Mouse (Mus musculus): Measurements from ENCODE around the gene Hes7. TPM values are rescaled to one million over a fixed set of nuclear protein-coding genes. Genes with fewer than 3 reads are reported as not detected.

The Hes7 gene
- polyA plus RNA-seq, 1 experiment from 2014 or later, result 0.33 TPM

DNA sequence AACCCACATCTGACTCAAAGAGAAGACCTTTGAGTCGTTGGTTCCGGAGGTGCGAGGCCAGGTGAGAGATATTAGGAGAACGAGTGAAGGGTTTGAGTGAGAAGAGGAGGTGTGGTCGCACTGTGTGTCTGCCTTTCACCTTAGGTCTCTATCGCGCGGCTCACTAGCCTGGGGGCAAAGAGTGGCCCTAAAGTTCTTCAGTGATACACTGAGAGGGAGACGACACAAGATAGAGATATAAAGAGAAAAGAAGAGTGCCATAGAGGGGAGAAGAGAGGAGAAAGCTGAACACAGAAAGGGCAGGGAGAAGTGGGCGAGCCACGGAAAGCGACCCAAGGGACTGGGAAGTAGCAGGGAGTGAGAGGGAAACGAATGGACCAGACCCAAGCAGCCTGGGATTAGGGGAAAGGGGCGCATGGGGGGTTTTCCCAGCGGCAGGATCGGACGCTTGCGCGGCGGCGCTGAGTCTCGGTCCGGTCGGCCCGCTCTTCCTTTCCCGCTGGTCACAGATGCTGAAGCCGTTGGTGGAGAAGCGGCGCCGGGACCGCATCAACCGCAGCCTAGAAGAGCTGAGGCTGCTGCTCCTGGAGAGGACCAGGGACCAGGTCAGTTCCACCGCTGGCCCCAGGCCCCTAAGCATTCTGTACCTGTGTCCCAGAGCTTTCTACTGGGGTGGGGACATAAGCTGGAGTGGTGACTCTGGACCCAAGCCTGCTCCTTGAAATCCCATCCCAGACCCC lies 967 bp downstream of the Hes7 start:
- Histone ChIP-seq H3K4me3 (ENCODE audit: low read depth, low read length) (peak overlapping the region; percentile 59), H3K27ac (ENCODE audit: low read depth, low read length) (no peak overlapping the region), H3K9ac (ENCODE audit: low read length) (peak overlapping the region; percentile 55), H3K36me3 (ENCODE audit: control insufficient read depth, insufficient read depth, low read length) (no peaks in the 10 kb centered on the region), H3K4me2 (peak overlapping the region; percentile 87), H3K4me1 (ENCODE audit: control insufficient read depth, insufficient read depth, low read length) (peaks cover 36% of the 10 kb centered on the region), H3K9me3 (ENCODE audit: control insufficient read depth, low read length) (no peaks in the 10 kb centered on the region), H3K27me3 (ENCODE audit: control insufficient read depth, insufficient read depth, low read length) (peaks cover 12% of the 10 kb centered on the region)
- ATAC-seq (ENCODE audit: low FRiP score) (no peak), DNase-seq (ENCODE audit: low spot score, missing footprints) (peak; percentile 96)
- under 1% methylated on average over 33 of the region's 33 CpGs for WGBS

DNA sequence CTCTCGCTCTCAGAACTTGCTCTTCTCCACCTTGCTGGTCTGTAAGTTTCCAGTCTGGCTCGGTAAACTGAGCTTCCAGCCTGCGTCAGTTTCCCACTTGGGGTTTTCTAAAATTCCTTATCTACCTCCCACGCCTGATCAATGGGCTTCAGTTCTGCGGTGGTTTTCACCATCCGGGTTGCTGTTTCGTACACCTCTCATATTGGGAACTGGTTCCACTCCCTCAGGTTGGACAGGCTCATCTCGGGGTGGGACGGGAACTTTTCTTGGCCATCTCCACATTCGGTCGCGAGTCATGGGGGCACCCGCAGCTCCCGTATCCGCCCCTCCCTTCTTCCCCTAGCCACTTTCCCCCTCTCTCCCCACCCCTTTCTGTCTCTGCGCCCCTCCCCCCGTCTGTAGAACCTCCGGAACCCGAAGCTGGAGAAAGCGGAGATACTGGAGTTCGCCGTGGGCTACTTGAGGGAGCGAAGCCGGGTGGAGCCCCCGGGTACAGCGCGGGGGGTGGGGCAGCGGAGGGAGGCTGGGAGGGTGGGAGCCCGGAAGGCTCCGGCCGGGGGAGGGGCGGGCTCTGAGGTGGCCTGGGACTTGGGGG lies 1.6 kb downstream of the Hes7 start:
- peak; percentile 96 for DNase-seq (ENCODE audit: low spot score, missing footprints)
- peak overlapping the region; percentile 55 for H3K9ac ChIP-seq (ENCODE audit: low read length)
- H3K9me3 ChIP-seq (ENCODE audit: control insufficient read depth, low read length), result no peaks in the 10 kb centered on the region
- no peak overlapping the region for H3K27ac ChIP-seq (ENCODE audit: low read depth, low read length)
- under 1% methylated on average over 32 of the region's 32 CpGs for WGBS
- peak overlapping the region; percentile 87 for H3K4me2 ChIP-seq
- H3K36me3 ChIP-seq (ENCODE audit: control insufficient read depth, insufficient read depth, low read length), result no peaks in the 10 kb centered on the region
- peak overlapping the region; percentile 59 for H3K4me3 ChIP-seq (ENCODE audit: low read depth, low read length)
- H3K27me3 ChIP-seq (ENCODE audit: control insufficient read depth, insufficient read depth, low read length), result peaks cover 12% of the 10 kb centered on the region
- peaks cover 37% of the 10 kb centered on the region for H3K4me1 ChIP-seq (ENCODE audit: control insufficient read depth, insufficient read depth, low read length)
- no peak for ATAC-seq (ENCODE audit: low FRiP score)

- Histone ChIP-seq H3K27me3 (ENCODE audit: control insufficient read depth, insufficient read depth, low read length) (peaks cover 12% of the 10 kb centered on the region), H3K9me3 (ENCODE audit: control insufficient read depth, low read length) (no peaks in the 10 kb centered on the region), H3K4me2 (peak within 1 kb of the TSS; percentile 87), H3K4me1 (ENCODE audit: control insufficient read depth, insufficient read depth, low read length) (peaks cover 35% of the 10 kb centered on the region), H3K27ac (ENCODE audit: low read depth, low read length) (peak within 1 kb of the TSS; percentile 8; the same call in 1 of the 2 replicates), H3K36me3 (ENCODE audit: control insufficient read depth, insufficient read depth, low read length) (no peaks in the 10 kb centered on the region), H3K9ac (ENCODE audit: low read length) (peak within 1 kb of the TSS; percentile 55), H3K4me3 (ENCODE audit: low read depth, low read length) (peak within 1 kb of the TSS; percentile 59)
- WGBS, result under 1% methylated on average over 57 of the region's 66 CpGs
- DNase-seq (ENCODE audit: low spot score, missing footprints), result peak; percentile 98
- ATAC-seq (ENCODE audit: low FRiP score), result peak; percentile 72
Observed at GRCm38 (mm10) chr11:69122336-69122951, 2.2 kb downstream of the Hes7 start, which contains the start of gene 9130213A22Rik. Gene 9130213A22Rik, minus strand, starts transcription at chr11:69122589.

GRCm38 (mm10) chr11:69123056-69123692 lies 3.0 kb downstream of the Hes7 start:
- ATAC-seq (ENCODE audit: low FRiP score) (0 out of 2 replicates have a peak, but pooled peaks have one; percentile 15), DNase-seq (ENCODE audit: low spot score, missing footprints) (peak; percentile 100)
- H3K9me3 ChIP-seq (ENCODE audit: control insufficient read depth, low read length), result no peaks in the 10 kb centered on the region
- peak overlapping the region; percentile 55 for H3K9ac ChIP-seq (ENCODE audit: low read length)
- H3K27ac ChIP-seq (ENCODE audit: low read depth, low read length), result no peak overlapping the region; the same call in 1 of the 2 replicates
- H3K27me3 ChIP-seq (ENCODE audit: control insufficient read depth, insufficient read depth, low read length), result peaks cover 12% of the 10 kb centered on the region
- H3K4me2 ChIP-seq, result peak overlapping the region; percentile 87
- under 1% methylated on average over 29 of the region's 29 CpGs for WGBS
- peak overlapping the region; percentile 59 for H3K4me3 ChIP-seq (ENCODE audit: low read depth, low read length)
- H3K36me3 ChIP-seq (ENCODE audit: control insufficient read depth, insufficient read depth, low read length), result no peaks in the 10 kb centered on the region
- H3K4me1 ChIP-seq (ENCODE audit: control insufficient read depth, insufficient read depth, low read length), result peaks cover 34% of the 10 kb centered on the region

- Histone ChIP-seq H3K9ac (ENCODE audit: low read length) (peak overlapping the region; percentile 58), H3K4me2 (peak overlapping the region; percentile 87), H3K27me3 (ENCODE audit: control insufficient read depth, insufficient read depth, low read length) (peaks cover 12% of the 10 kb centered on the region), H3K36me3 (ENCODE audit: control insufficient read depth, insufficient read depth, low read length) (no peaks in the 10 kb centered on the region), H3K4me1 (ENCODE audit: control insufficient read depth, insufficient read depth, low read length) (peaks cover 33% of the 10 kb centered on the region), H3K4me3 (ENCODE audit: low read depth, low read length) (peak overlapping the region; percentile 59), H3K27ac (ENCODE audit: low read depth, low read length) (0 out of 2 replicates have a peak overlapping the region, but pooled peaks have one; percentile 8), H3K9me3 (ENCODE audit: control insufficient read depth, low read length) (no peaks in the 10 kb centered on the region)
- DNase-seq (ENCODE audit: low spot score, missing footprints), result peak; percentile 100
- WGBS, result under 1% methylated on average over 31 of the region's 31 CpGs
- ATAC-seq (ENCODE audit: low FRiP score), result peak; percentile 74
Observed at GRCm38 (mm10) chr11:69123693-69124497, 3.7 kb downstream of the Hes7 start.

DNA sequence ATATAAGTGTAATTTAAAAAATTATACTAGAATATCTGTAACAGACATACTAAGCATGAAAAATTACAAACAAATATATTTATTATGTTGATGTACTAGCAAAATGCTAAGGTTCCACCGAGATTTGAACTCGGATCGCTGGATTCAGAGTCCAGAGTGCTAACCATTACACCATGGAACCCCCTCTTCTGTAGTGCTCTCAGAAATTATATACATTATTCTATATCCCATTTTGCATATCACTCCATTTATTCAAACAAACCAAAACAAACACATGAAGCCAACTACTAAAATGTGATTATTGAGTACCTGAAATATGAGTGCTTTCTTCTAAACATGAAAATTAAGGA lies 4.3 kb downstream of the Hes7 start:
- no peak overlapping the region for H3K4me2 ChIP-seq
- H3K9me3 ChIP-seq (ENCODE audit: control insufficient read depth, low read length), result no peaks in the 10 kb centered on the region
- H3K27me3 ChIP-seq (ENCODE audit: control insufficient read depth, insufficient read depth, low read length), result peaks cover 12% of the 10 kb centered on the region
- DNase-seq (ENCODE audit: low spot score, missing footprints) (peak; percentile 98), ATAC-seq (ENCODE audit: low FRiP score) (peak; percentile 60)
- under 1% methylated on average over 3 of the region's 3 CpGs for WGBS
- H3K36me3 ChIP-seq (ENCODE audit: control insufficient read depth, insufficient read depth, low read length), result no peaks in the 10 kb centered on the region
- no peak overlapping the region; the same call in 1 of the 2 replicates for H3K4me3 ChIP-seq (ENCODE audit: low read depth, low read length)
- peaks cover 29% of the 10 kb centered on the region for H3K4me1 ChIP-seq (ENCODE audit: control insufficient read depth, insufficient read depth, low read length)
- H3K27ac ChIP-seq (ENCODE audit: low read depth, low read length), result no peak overlapping the region
- H3K9ac ChIP-seq (ENCODE audit: low read length), result no peak overlapping the region

GRCm38 (mm10) chr11:69125041-69125851 lies 5.0 kb downstream of the Hes7 start:
- Histone ChIP-seq H3K4me3 (ENCODE audit: low read depth, low read length) (peak overlapping the region; percentile 61), H3K4me1 (ENCODE audit: control insufficient read depth, insufficient read depth, low read length) (peaks cover 24% of the 10 kb centered on the region), H3K27me3 (ENCODE audit: control insufficient read depth, insufficient read depth, low read length) (peaks cover 9% of the 10 kb centered on the region), H3K9ac (ENCODE audit: low read length) (peak overlapping the region; percentile 62), H3K36me3 (ENCODE audit: control insufficient read depth, insufficient read depth, low read length) (no peaks in the 10 kb centered on the region), H3K4me2 (peak overlapping the region; percentile 91), H3K27ac (ENCODE audit: low read depth, low read length) (no peak overlapping the region), H3K9me3 (ENCODE audit: control insufficient read depth, low read length) (no peaks in the 10 kb centered on the region)
- WGBS, result under 1% methylated on average over 24 of the region's 24 CpGs
- ATAC-seq (ENCODE audit: low FRiP score), result 0 out of 2 replicates have a peak, but pooled peaks have one; percentile 16
- DNase-seq (ENCODE audit: low spot score, missing footprints), result peak; percentile 100

- H3K27ac ChIP-seq (ENCODE audit: low read depth, low read length), result no peak within 1 kb of the TSS
- no peak for DNase-seq (ENCODE audit: low spot score, missing footprints)
- H3K4me1 ChIP-seq (ENCODE audit: control insufficient read depth, insufficient read depth, low read length), result peaks cover 22% of the 10 kb centered on the region
- H3K27me3 ChIP-seq (ENCODE audit: control insufficient read depth, insufficient read depth, low read length), result peaks cover 4% of the 10 kb centered on the region
- no peaks in the 10 kb centered on the region for H3K9me3 ChIP-seq (ENCODE audit: control insufficient read depth, low read length)
- no peak for ATAC-seq (ENCODE audit: low FRiP score)
- peak within 1 kb of the TSS; percentile 61 for H3K4me3 ChIP-seq (ENCODE audit: low read depth, low read length)
- H3K4me2 ChIP-seq, result peak within 1 kb of the TSS; percentile 91
- H3K9ac ChIP-seq (ENCODE audit: low read length), result peak within 1 kb of the TSS; percentile 62
- H3K36me3 ChIP-seq (ENCODE audit: control insufficient read depth, insufficient read depth, low read length), result no peaks in the 10 kb centered on the region
- 9% methylated on average over 3 of the region's 3 CpGs for WGBS
Observed at GRCm38 (mm10) chr11:69125852-69125918, 5.5 kb downstream of the Hes7 start, which contains the start of gene Aloxe3. Gene Aloxe3, plus strand, starts transcription at chr11:69125896.

Measured in midbrain, embryonic 11.5 days (tissue).